Mouse (Mus musculus) brain, adult 2 months (tissue): ENCODE measurements around the gene Tent4a.

Experiments
- DNase-seq: peaks from one replicate; pipeline ENCODE4 v3.0.0; 2011; ENCODE audit warnings: low read depth, low spot score

Tent4a gene

DNA sequence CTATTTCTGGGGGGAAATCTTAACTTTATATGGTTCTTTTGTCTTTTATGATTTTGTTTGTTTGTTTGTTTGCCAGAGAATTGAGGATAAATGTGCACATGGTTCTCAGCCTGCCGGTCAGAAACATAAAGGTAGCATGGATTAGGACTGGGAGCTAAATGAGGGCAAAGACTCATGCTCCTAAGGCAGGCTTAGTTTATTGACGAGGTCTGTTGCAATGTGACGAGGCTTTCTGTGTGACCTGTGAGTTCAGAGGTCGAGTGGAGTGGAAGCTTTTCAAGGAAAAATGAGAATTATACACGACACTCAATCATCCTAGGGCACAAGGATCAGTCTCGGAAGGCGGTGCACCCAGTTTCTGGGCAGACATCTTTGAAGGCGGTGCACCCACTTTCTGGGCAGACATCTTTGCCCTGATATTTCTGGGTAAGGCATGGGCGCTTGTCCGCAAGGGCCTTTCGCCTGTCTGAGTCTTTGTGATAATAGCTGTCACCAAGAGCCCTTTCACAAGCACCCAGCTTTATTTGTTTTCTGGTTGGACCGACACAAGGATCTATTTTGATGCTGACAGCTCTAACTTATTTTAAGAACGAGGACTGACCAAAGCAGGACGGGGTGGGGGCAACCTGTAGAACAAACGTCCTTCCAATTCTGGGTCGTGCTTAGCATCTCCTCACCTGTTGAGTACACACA lies 13.2 kb upstream of the Tent4a start:
- DNase-seq: no peak

DNA sequence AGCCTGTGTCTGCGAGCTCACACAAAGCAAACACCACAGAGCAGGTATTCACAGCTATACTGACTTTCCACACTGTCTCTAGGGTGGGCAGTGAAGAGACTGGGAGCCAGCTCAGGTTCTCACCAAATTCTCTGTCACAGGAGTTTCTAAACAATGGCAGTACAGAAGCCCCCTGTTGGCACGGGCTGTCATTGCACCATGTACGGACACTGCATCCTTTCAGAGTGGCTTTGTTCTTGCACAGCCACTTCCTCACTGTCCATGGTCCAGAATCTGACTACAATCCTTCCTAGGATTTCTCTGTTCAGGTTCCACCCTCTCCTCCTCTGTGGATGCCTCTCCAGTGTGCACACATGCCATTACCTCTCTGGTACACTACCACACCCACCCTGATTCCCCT lies 10.6 kb upstream of the Tent4a start:
- DNase-seq: no peak

DNA sequence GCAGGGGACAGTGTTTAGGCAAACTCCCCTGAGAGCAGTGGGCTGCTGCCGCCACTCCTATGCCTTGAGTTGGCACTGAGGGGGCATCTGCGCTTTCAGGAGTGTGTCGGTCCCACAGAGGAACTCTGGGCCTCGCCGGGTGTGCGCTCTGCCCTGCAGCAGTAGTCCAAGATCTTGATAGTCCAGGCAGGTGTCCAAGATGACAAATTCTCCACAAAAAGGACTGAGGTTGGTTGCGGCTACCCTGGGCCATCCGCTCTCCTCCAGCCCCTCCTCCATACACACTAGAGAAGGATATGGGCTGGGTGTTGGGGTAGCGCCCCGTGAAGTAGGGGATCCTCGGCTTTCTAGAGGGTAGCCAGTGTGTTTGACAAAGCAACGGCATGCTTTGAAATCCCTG lies 9.2 kb upstream of the Tent4a start:
- no peak for DNase-seq

DNA sequence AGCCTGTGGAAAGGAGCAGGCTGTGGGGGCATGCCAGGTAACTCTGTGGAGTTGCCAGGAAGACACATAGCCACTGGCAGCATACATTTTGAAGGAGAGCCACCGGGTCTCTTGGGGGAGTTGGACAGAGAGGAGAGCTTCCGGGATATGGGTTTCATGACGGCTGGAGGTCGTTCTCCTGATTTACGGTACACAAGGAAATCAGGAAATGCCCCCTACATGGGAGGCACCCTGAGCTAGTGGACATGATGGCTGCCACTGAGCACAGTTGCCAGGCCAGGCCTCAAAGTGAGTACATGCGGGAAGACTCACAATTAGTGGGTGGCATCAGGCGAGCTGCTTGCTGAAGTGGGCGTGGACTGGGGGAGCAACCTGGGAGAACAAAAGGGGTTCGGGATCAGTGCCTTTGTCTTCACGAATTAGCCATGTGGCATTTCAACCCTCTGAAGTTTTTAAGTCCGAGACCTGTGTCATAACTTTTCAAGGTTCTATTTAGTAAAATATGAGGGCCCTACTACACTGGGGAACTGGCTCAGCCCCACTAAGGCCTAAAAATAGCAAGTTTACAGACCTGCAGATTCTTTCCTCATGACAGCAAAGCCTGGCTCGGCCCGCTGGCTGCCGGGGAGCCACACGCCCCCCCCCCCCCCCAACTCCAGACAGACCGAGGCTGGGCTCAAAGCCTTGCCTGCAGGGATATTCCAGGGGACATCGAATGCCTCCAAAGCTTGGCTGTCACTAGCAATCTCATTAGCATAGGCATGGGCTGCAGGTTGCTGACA lies 8.3 kb upstream of the Tent4a start:
- DNase-seq: no peak

DNA sequence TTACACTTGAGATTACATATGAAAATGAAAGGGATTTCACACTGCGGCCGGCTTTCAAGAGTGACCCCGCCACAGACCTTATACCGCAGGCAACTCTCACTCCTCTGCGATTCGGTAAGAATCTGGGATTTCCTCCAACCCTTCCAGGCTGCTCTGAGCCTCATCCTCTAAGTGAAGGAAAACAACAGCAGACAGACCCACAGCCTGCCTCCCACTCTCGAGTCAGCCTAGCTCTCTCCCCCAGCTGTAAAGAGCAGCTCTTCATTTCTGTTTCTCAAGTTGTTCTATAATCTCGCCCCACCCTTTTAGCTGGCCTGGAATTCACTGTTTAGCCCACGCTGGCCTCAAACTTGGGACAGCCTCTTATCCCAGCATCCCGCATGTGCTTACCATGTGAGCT lies 7.4 kb upstream of the Tent4a start:
- DNase-seq: peak; percentile 89

DNA sequence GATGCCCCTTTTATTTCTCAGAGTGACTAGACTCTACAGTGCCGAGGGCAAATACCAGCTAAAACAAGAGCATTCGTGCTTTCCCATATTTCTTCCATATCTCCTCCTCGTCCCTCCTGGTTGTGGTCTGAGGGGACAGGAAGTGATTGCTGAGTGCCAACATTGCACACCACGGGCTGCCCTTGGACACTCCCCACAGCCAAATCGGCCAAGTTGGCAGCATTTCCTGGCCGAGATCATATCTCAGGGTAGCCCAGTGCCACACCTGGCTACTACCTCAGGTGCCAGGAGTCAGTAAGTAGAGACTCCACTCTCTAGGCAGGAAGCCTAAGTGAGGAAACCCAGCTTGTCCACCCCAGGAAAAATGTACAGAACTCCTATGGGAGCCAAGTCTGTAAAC lies 6.8 kb upstream of the Tent4a start:
- DNase-seq: no peak

DNA sequence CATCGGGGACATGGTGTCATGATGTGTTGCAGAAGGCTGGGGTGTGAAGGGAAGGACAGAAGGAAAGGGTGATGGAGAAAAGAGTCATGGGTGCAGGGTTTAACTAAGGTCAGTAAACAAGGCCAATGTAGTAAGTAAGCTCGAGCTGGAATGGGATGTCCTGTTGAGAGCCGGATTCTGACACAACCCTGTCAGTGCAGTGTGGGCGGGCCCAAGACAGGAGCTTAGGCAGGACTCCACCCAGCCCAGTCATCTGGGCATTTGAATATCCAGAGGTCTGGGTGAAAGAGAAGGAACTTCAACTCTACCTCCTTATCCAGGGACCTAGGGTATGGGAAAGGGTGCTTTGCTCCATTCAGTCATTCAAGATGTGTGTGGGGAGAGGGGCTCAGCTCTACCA lies 3.9 kb upstream of the Tent4a start:
- no peak for DNase-seq

DNA sequence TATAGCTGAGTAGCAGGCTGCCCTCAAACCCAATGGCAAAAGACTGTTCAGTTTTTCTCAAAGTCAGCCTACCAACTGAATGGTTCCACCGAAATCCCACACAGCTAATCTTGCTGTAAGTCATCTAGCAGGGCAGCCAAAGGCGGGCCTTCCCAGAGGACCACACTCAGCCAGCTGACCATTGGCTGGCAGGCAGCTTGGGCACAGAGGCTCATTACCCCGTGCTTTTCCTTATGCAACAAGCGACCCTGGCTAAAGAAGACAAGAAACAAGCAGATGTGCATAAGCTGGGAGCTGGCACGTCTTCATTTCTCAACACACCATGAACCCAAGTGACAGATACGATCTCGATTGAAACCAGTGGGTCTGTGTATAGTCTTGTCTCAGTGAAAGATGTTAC lies 2.9 kb upstream of the Tent4a start:
- DNase-seq: no peak

DNA sequence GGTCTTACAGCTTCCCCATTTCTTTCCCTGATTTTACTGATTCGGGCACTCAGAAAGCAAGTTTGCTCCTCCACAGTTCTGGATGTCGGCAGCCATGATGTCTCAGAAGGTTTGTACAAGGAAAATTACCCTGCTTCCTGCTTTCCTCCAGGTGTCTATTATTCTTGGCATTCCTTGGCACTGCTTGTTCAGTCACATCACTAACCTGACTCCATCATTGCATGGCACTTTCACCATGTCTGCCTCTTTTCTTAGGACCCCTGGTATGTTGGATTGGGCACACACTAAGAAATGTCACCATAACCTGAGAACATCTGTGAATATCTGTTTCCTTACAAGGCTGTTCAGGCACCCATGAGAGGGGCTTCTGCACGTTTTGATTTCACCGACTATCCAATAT lies 1.6 kb upstream of the Tent4a start:
- no peak for DNase-seq

DNA sequence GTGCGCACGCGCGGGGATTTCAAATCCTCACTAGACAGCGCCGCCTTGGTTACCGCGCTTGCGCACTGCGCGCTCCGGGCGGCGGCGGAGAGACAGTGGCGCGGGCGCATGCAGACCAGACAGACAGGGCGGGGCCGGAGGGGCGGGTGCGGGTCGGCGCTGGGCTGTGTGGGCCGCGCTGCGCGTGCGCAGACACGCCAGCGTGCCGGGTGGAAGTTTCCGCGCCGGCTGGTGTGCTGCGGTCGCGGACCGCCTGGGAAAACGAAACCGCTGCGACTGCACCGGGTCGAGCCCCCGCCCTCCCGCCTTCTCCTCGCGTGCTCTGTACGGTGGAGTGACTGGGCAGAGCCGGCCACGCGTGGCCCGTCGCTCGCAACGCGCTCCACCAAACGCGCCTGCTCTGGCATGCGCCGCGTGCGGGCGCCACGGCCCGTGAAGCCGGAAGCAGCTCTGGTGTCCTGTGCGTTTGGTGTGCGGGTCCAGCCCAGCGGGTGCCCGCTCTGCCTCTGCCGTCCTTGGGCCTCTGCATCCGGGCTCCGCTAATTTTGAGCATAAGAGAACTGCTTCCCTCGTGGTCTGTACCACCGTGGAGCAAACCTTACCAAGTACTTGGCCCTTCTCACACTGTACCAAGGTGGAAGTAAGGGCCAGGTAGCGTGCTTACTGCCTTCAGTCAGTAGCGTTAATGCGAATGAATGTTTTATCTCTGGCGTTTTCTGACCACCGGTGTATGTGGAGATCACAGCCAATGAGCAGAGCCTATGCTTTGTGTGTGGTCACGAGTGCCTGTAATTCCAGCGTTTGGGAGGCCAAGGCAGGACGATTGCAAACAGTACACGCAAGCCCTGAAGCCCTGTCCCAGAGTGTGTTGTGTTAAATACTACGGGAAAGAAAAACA lies 486 bp upstream of the Tent4a start:
- DNase-seq: peak; percentile 98

DNA sequence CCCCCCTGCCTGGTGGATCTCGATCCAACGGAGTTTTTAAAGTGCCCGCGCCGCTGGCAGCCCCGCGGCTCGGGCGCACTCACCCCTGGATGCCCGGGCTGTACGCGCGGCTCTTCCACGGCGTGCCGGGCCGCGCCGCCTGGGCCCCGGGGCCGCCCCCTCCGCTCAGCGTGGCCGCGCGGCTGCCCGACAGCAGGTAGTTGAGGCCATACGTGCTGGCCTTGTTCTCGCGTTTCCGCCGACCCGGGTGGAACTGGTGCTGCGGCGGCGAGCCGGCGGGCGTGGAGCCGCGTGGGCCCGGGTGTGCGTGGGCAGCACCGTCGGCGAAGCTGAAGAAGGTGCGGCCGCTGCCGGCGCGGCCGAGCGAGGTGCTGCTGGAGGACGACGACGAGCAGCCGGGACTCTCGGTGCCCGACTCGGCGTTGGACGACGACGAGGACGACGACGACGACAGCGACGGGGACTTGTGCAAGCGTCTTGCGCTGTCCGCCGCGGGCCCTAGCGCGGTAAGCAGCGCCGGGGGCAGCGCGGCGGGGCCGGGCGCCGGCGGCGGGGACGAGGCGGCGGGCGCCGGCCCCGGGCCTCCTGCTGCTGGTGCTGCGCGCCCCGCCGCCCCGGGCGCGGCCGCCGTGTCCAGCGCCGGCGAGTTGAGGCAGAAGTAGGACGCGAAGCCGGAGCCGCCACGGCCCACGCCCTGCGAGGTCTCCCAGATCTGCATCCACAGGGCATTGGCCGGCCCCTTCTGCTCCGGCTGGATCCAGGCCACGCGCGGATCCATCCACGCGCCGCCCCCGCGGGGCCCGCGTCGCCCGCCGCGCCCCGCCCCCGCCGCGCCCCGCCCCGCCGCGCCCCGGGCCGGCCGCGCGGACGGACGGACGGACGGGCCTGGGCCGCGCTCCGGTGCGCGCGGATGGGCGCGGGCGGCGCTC lies 748 bp downstream of the Tent4a start, which contains the start of gene Nsun2:
TSS of gene Nsun2 (plus strand) at position 342 of the 929 bp plus-strand sequence.
- peak; percentile 76 for DNase-seq

DNA sequence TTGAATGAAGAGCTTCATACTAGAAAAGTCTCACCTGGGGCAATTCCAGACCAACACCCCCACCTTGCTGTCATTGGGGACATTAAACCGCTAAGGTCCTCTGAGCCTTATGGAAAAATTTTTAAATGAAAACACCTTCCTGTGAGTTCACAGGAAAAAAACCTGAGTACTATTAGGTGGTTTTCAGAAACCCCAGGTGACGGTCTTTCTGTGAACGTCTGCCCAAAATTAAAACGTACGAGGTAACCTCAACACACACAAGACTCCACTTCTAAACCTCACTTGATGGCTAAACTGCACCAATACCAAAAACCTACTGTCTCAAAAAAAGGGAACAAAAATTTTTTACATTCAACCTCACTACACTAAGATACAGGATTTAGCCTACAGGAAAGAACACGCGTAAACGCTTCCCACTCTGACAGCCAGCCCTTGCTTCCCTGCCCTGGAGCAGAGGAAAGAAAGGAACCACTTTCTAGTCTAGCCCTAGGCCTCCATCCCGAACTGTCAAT lies 1.5 kb downstream of the Tent4a start:
- DNase-seq: no peak

DNA sequence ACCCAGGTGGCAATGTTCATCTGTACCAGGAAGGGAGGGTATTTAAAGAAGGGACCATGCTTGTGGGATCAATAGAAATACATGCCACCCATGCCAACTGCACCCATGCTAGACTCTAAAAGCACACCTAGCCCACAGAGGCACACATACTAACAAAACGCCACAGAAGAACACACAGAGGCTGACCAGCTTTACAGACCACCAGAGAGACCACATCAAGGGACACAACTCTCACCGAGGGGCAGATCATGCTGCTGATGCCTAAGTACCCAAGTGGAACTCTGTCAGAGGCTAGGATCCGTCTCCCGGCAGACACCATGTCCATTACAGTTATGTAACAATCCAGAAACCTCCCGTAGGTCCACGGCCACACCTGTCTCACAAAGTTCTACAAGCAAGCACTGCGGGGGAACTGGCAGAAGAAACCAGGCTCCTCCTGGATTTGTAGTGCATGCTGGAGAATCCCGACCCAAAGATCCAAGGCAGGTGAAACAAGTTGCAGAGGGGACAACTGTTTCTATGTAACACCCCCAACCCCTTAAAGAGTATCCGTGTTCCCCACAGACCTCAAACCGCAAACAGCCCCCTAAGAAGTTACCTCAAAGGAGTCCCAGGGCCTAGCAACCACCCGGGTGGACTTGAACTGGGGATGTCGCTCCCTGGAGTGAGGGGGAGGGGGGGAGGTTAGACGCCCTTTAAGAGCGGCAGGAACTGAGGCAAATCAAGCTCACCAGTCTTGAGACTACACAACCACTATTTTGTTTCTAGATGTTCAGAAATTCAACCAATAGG lies 2.1 kb downstream of the Tent4a start:
- DNase-seq: no peak

DNA sequence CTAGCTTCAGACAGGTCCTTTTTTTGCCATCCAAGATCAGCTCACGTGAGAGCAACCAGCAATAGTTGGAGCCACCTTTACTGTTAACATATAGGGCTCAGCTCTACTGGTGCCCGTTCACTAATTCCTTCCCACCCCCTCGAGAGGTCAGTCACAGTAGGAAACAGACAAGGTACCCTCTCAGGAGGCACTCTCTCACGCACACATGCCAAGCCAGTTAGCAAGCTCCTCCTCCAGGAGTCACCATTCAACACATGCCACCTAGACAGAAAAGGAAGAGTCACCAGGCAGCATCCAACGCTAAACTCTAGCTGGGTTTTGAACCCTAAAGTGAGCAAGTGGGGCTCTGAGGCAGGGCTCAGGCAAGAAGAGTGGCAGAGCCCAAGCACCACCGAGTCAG lies 3.0 kb downstream of the Tent4a start:
- DNase-seq: no peak

DNA sequence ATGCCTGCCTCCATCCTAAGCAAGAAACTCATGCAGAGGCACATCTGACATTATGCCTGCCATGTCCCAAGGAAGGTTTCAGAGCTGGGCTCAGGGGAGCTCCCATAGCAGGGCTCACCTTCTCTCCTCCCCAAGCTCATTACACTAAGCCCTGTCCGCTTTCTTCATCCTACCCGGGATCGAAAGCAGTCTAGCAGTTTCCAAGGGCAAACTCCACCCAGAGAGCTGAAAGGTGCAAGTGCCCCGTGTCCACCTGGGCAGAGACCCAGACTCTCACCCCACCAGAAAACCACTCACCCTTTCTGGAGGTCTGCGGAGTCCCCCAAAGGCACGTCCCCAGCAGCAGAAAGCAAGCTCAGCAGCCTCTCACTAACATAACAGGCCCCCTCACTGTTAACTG lies 3.5 kb downstream of the Tent4a start:
- DNase-seq: no peak

DNA sequence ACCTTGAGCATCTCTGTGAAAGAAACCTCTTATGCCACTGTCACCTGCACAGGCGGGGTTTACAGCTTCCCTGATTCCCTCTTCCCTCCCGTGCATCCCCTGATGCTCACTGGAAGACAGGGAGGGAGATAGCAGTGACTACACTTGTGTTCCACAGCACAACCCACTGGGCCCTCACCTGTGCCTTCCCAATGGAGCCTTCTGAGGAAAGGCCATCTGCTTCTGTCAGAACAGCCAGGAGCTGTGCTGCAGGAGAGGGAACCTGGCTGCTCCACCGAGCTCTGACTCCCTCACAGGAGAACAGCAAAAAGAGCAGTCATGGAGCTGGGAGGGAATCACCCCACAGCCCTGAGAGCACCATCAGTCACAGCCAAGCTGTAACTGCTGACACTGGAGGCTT lies 4.3 kb downstream of the Tent4a start:
- peak; percentile 79 for DNase-seq

DNA sequence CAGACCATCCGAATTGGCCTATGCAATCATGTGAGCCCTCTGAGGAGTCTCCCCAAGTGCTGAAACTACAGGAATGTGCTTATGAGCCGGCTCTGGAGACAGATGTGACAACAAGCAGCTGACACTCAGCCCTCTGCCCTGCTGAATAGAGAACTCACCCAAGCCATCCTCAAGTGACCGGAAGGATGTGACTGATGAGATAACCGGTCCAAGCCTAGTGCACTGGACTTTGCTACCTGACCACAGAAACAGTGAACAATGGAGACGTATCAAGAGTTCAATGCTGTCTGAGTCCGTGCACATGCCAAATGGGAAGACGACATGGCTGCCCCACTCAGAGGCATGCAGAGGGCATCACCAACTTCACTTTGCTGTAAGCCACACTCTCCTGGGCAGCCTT lies 5.9 kb downstream of the Tent4a start:
- DNase-seq: no peak

DNA sequence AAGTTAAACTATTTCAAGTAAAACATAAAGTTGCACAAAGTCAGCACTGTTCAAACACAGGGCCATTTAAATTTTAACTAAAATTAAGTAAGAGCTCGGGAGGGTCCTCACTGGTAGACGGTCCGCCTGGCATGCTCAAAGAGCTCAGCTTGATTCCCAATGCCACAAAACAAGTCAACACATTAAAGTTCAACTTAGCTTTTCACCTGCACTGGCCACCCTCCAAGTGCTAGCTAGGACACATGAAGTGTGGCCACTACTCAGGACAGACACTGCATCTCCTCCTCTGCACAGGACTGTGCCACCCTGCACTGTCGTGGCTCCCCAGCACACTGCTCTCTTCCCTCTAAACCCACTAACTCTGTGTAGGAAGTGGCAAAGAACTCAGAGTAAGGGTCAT lies 8.6 kb downstream of the Tent4a start:
- no peak for DNase-seq

DNA sequence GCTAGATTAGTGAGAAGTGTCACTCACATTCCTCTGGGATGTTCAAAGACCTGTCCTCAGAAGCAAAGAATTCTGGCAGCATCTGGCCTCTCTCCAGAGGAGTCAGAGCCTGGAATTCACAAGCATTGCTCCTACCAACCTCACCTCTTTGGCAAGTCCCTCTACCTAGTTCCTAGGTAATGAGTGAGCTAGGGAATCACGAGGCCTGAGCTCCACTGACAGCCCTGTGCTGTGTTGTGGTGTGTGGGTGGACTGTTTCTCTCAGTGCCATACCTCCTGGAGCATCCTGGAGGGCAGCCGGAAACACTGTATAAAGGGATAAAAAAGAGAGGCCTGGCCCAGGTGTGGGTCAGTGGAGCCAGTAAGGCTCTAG lies 10.3 kb downstream of the Tent4a start:
- DNase-seq: peak; percentile 69

DNA sequence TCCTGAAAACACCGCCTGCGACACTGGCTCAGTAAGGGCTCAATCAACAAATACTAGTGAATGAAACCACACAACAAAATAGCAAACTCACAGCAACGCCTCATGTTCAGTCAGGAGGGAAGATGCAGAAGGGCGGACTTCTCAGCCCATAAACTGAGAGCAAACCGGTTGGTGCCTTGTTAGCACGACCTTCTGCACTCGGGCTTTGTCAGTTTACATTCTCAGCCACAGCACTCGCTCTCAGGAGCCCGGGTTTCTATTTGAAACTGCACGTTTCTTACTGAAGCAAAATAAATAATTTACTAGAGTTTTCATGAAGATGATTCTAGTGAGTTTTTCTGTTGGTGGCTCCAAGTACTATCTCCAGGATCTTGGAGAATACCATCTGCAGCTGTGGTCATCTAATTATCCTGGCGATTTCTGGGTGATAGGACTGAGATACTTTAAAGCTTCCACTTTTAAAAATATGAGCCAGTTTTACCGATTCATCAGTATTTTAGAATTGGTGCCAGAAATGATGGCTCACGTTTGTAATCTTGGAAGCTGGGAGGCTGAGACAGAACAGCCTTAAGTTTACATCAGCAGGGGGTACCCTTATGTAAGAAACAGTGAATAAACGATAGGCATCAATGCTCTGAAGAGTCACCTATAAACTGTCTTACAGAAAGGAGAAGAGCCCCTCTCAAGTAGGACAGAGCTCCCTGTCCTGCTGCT lies 10.8 kb downstream of the Tent4a start:
- DNase-seq: no peak
